Mouse (Mus musculus) midbrain, embryonic 12.5 days (tissue): ENCODE measurements around the gene Capg. TPM values are rescaled to one million over a fixed set of nuclear protein-coding genes. Genes with fewer than 3 reads are reported as not detected.
A peak's percentile ranks its signal among the peaks of the same experiment; 100 is the strongest.

Experiments used
- ATAC-seq: fragments of 200-750 bp; cut with Nextera tagmentation; 2 replicates; pipeline ENCODE4 v1.8.0; 2017; ENCODE audit warnings: low read depth, moderate TSS enrichment, moderate library complexity; ENCODE audit not compliant: low FRiP score
- H3K27ac ChIP-seq: fragments of 300-500 bp; sonication (generic); replicated peaks from 2 replicates; pipeline ENCODE4 v1.5.1; 2016; ENCODE audit warnings: mild to moderate bottlenecking
- H3K27me3 ChIP-seq: fragments of 300-500 bp; sonication (generic); 2 replicates; pipeline ENCODE4 v1.6.1; 2016; ENCODE audit warnings: mild to moderate bottlenecking
- H3K36me3 ChIP-seq: fragments of 300-500 bp; sonication (generic); 2 replicates; pipeline ENCODE4 v1.6.1; 2016
- H3K4me1 ChIP-seq: fragments of 300-500 bp; sonication (generic); 2 replicates; pipeline ENCODE4 v1.6.1; 2016
- H3K4me2 ChIP-seq: fragments of 300-500 bp; sonication (generic); replicated peaks from 2 replicates; pipeline ENCODE4 v1.6.1; 2016; ENCODE audit warnings: mild to moderate bottlenecking, moderate library complexity
- H3K4me3 ChIP-seq: fragments of 300-500 bp; sonication (generic); 2 replicates; pipeline ENCODE4 v1.5.1; 2016; ENCODE audit warnings: mild to moderate bottlenecking
- H3K9ac ChIP-seq: fragments of 300-500 bp; sonication (generic); replicated peaks from 2 replicates; pipeline ENCODE4 v1.6.1; 2016; ENCODE audit warnings: mild to moderate bottlenecking, moderate library complexity
- H3K9me3 ChIP-seq: fragments of 300-500 bp; sonication (generic); 2 replicates; pipeline ENCODE4 v1.6.1; 2016; ENCODE audit warnings: mild to moderate bottlenecking
- WGBS: fragments of 180-500 bp; shearing (Covaris S2); methylation state at CpG from one replicate; pipeline ENCODE4 v1.1.7; 2016; 5-methylcytosine and 5-hydroxymethylcytosine counted together
- polyA plus RNA-seq: library from polyadenylated mRNA; unstranded; fragments of >200 nt; fragmentation: Nextera tagmentation; extraction: Ambion mirVana; gene quantifications from 2 replicates; pipeline ENCODE4 v1.2.1, GENCODE M21; 2016

The Capg gene
- polyA plus RNA-seq, 1 experiment from 2014 or later, result 5.8 TPM

GRCm38 (mm10) chr6:72552171-72553078 is 8.2 kb downstream of the Capg start:
- Histone ChIP-seq H3K9ac (peak overlapping the region; percentile 54), H3K27ac (peak overlapping the region; percentile 68), H3K4me2 (peak overlapping the region; percentile 61), H3K27me3 (0 out of 2 replicates have a peak, but pooled peaks cover 4% of the 10 kb centered on the region), H3K36me3 (no peaks in the 10 kb centered on the region), H3K4me3 (peak overlapping the region; percentile 41), H3K4me1 (peaks cover 16% of the 10 kb centered on the region), H3K9me3 (no peaks in the 10 kb centered on the region)
- 19% methylated on average over 27 of the region's 27 CpGs for WGBS
- ATAC-seq, result peak; percentile 86

- WGBS, result 21% methylated on average over 8 of the region's 8 CpGs
- Histone ChIP-seq H3K27ac (peak overlapping the region; percentile 68), H3K9me3 (no peaks in the 10 kb centered on the region), H3K4me3 (peak overlapping the region; percentile 41), H3K27me3 (0 out of 2 replicates have a peak, but pooled peaks cover 4% of the 10 kb centered on the region), H3K36me3 (no peaks in the 10 kb centered on the region), H3K4me1 (peaks cover 16% of the 10 kb centered on the region), H3K4me2 (peak overlapping the region; percentile 61), H3K9ac (peak overlapping the region; percentile 54)
- ATAC-seq, result peak; percentile 59
Observed at GRCm38 (mm10) chr6:72553079-72553412, 8.9 kb downstream of the Capg start.

- H3K36me3 ChIP-seq, result no peaks in the 10 kb centered on the region
- no peak overlapping the region for H3K4me2 ChIP-seq
- H3K27ac ChIP-seq, result no peak overlapping the region
- H3K9me3 ChIP-seq, result no peaks in the 10 kb centered on the region
- whole genome bisulfite sequencing, result 80% methylated on average over 8 of the region's 8 CpGs
- no peaks in the 10 kb centered on the region for H3K27me3 ChIP-seq
- H3K9ac ChIP-seq, result no peak overlapping the region
- ATAC-seq, result no peak
- 0 out of 2 replicates have a peak, but pooled peaks cover 3% of the 10 kb centered on the region for H3K4me1 ChIP-seq
- no peak overlapping the region for H3K4me3 ChIP-seq
Observed at GRCm38 (mm10) chr6:72560801-72561200, 16.6 kb downstream of the Capg start.

- no peaks in the 10 kb centered on the region for H3K27me3 ChIP-seq
- 0 out of 2 replicates have a peak, but pooled peaks cover 7% of the 10 kb centered on the region for H3K4me1 ChIP-seq
- no peak overlapping the region for H3K27ac ChIP-seq
- no peak overlapping the region for H3K4me2 ChIP-seq
- no peaks in the 10 kb centered on the region for H3K9me3 ChIP-seq
- no peak overlapping the region for H3K9ac ChIP-seq
- no peaks in the 10 kb centered on the region for H3K36me3 ChIP-seq
- H3K4me3 ChIP-seq, result no peak overlapping the region
- no peak for ATAC-seq
- 46% methylated on average over 6 of the region's 6 CpGs for WGBS
Observed at GRCm38 (mm10) chr6:72562486-72562885, 18.3 kb downstream of the Capg start.

- Histone ChIP-seq H3K4me3 (no peak overlapping the region), H3K4me1 (0 out of 2 replicates have a peak, but pooled peaks cover 7% of the 10 kb centered on the region), H3K27ac (no peak overlapping the region), H3K9ac (no peak overlapping the region), H3K9me3 (no peaks in the 10 kb centered on the region), H3K36me3 (peaks cover under 1% of the 10 kb centered on the region; the same call in 1 of the 2 replicates), H3K27me3 (no peaks in the 10 kb centered on the region), H3K4me2 (no peak overlapping the region)
- WGBS, result 76% methylated on average over 5 of the region's 5 CpGs
- no peak for ATAC-seq
Observed at GRCm38 (mm10) chr6:72562894-72563293, 18.7 kb downstream of the Capg start.

- ATAC-seq, result peak; percentile 13; the same call in 1 of the 2 replicates
- 0 out of 2 replicates have a peak overlapping the region, but pooled peaks have one; percentile 4 for H3K4me2 ChIP-seq
- H3K4me3 ChIP-seq, result no peak overlapping the region
- H3K9me3 ChIP-seq, result no peaks in the 10 kb centered on the region
- H3K9ac ChIP-seq, result no peak overlapping the region
- H3K36me3 ChIP-seq, result peaks cover 8% of the 10 kb centered on the region; the same call in 1 of the 2 replicates
- H3K27me3 ChIP-seq, result no peaks in the 10 kb centered on the region
- WGBS, result 76% methylated on average over 7 of the region's 7 CpGs
- 0 out of 2 replicates have a peak, but pooled peaks cover 7% of the 10 kb centered on the region for H3K4me1 ChIP-seq
- no peak overlapping the region for H3K27ac ChIP-seq
Observed at GRCm38 (mm10) chr6:72565506-72565905, 21.3 kb downstream of the Capg start.

- H3K36me3 ChIP-seq, result peaks cover 8% of the 10 kb centered on the region; the same call in 1 of the 2 replicates
- H3K27me3 ChIP-seq, result no peaks in the 10 kb centered on the region
- H3K4me2 ChIP-seq, result 0 out of 2 replicates have a peak overlapping the region, but pooled peaks have one; percentile 4
- no peak overlapping the region for H3K9ac ChIP-seq
- H3K9me3 ChIP-seq, result no peaks in the 10 kb centered on the region
- 0 out of 2 replicates have a peak, but pooled peaks cover 7% of the 10 kb centered on the region for H3K4me1 ChIP-seq
- peak; percentile 80 for ATAC-seq
- no peak overlapping the region for H3K4me3 ChIP-seq
- no peak overlapping the region for H3K27ac ChIP-seq
- WGBS, result 4% methylated on average over 4 of the region's 4 CpGs
Observed at GRCm38 (mm10) chr6:72566044-72566443, 21.9 kb downstream of the Capg start.

- 87% methylated on average over 5 of the region's 5 CpGs for WGBS
- no peak for ATAC-seq
- no peaks in the 10 kb centered on the region for H3K27me3 ChIP-seq
- H3K36me3 ChIP-seq, result peaks cover 8% of the 10 kb centered on the region; the same call in 1 of the 2 replicates
- H3K9me3 ChIP-seq, result no peaks in the 10 kb centered on the region
- H3K4me2 ChIP-seq, result no peak overlapping the region
- no peak overlapping the region for H3K27ac ChIP-seq
- H3K4me1 ChIP-seq, result 0 out of 2 replicates have a peak, but pooled peaks cover 7% of the 10 kb centered on the region
- H3K4me3 ChIP-seq, result no peak overlapping the region
- H3K9ac ChIP-seq, result no peak overlapping the region
Observed at GRCm38 (mm10) chr6:72567508-72567907, 23.3 kb downstream of the Capg start.

- 0 out of 2 replicates have a peak, but pooled peaks cover 7% of the 10 kb centered on the region for H3K4me1 ChIP-seq
- no peak for ATAC-seq
- H3K4me2 ChIP-seq, result no peak overlapping the region
- H3K27me3 ChIP-seq, result no peaks in the 10 kb centered on the region
- no peak overlapping the region for H3K27ac ChIP-seq
- H3K36me3 ChIP-seq, result peaks cover 8% of the 10 kb centered on the region; the same call in 1 of the 2 replicates
- no peak overlapping the region for H3K4me3 ChIP-seq
- 93% methylated on average over 10 of the region's 10 CpGs for WGBS
- H3K9me3 ChIP-seq, result no peaks in the 10 kb centered on the region
- H3K9ac ChIP-seq, result no peak overlapping the region
Observed at GRCm38 (mm10) chr6:72568736-72569135, 24.5 kb downstream of the Capg start.

- no peak overlapping the region for H3K4me3 ChIP-seq
- no peak overlapping the region for H3K4me2 ChIP-seq
- H3K9ac ChIP-seq, result no peak overlapping the region
- no peaks in the 10 kb centered on the region for H3K9me3 ChIP-seq
- 89% methylated on average over 10 of the region's 10 CpGs for whole genome bisulfite sequencing
- 0 out of 2 replicates have a peak, but pooled peaks cover 3% of the 10 kb centered on the region for H3K4me1 ChIP-seq
- no peaks in the 10 kb centered on the region for H3K27me3 ChIP-seq
- no peak for ATAC-seq
- H3K27ac ChIP-seq, result no peak overlapping the region
- peaks cover 12% of the 10 kb centered on the region; the same call in 1 of the 2 replicates for H3K36me3 ChIP-seq
Observed at GRCm38 (mm10) chr6:72570644-72571397, 26.6 kb downstream of the Capg start.

GRCm38 (mm10) chr6:72571826-72572225 is 27.6 kb downstream of the Capg start:
- Histone ChIP-seq H3K4me1 (no peaks in the 10 kb centered on the region), H3K4me2 (no peak overlapping the region), H3K9me3 (no peaks in the 10 kb centered on the region), H3K36me3 (peaks cover 12% of the 10 kb centered on the region; the same call in 1 of the 2 replicates), H3K4me3 (no peak overlapping the region), H3K27ac (no peak overlapping the region), H3K9ac (no peak overlapping the region), H3K27me3 (no peaks in the 10 kb centered on the region)
- no peak for ATAC-seq
- 52% methylated on average over 3 of the region's 3 CpGs for WGBS
